Mouse (Mus musculus) embryonic facial prominence, embryonic 12.5 days (tissue): ENCODE measurements around the gene Zmym4. TPM values are rescaled to one million over a fixed set of nuclear protein-coding genes. Genes with fewer than 3 reads are reported as not detected.

ENCODE experiments used
- ATAC-seq: fragments of 200-750 bp; cut with Nextera tagmentation; 2 replicates; pipeline ENCODE4 v1.8.0; 2017; ENCODE audit not compliant: insufficient number of reproducible peaks, insufficient read depth, low FRiP score, low TSS enrichment
- H3K27ac ChIP-seq: fragments of 300-500 bp; sonication (generic); 2 replicates; pipeline ENCODE4 v1.5.1; 2016; ENCODE audit warnings: mild to moderate bottlenecking
- H3K27me3 ChIP-seq: fragments of 300-500 bp; sonication (generic); 2 replicates; pipeline ENCODE4 v1.6.1; 2016; ENCODE audit warnings: mild to moderate bottlenecking, moderate library complexity
- H3K36me3 ChIP-seq: fragments of 300-500 bp; sonication (generic); 2 replicates; pipeline ENCODE4 v1.6.1; 2016; ENCODE audit warnings: mild to moderate bottlenecking
- H3K4me1 ChIP-seq: fragments of 300-500 bp; sonication (generic); 2 replicates; pipeline ENCODE4 v1.6.1; 2016
- H3K4me2 ChIP-seq: fragments of 300-500 bp; sonication (generic); replicated peaks from 2 replicates; pipeline ENCODE4 v1.6.1; 2016; ENCODE audit warnings: mild to moderate bottlenecking, moderate library complexity
- H3K4me3 ChIP-seq: fragments of 300-500 bp; sonication (generic); 2 replicates; pipeline ENCODE4 v1.5.1; 2016; ENCODE audit warnings: mild to moderate bottlenecking
- H3K9ac ChIP-seq: fragments of 300-500 bp; sonication (generic); 2 replicates; pipeline ENCODE4 v1.6.1; 2016; ENCODE audit warnings: mild to moderate bottlenecking, moderate library complexity
- H3K9me3 ChIP-seq: fragments of 300-500 bp; sonication (generic); 2 replicates; pipeline ENCODE4 v1.6.1; 2016; ENCODE audit warnings: mild to moderate bottlenecking, moderate library complexity
- WGBS: fragments of 180-500 bp; shearing (Covaris S2); methylation state at CpG from one replicate; pipeline ENCODE4 v1.1.7; 2016; 5-methylcytosine and 5-hydroxymethylcytosine counted together
- polyA plus RNA-seq: library from polyadenylated mRNA; unstranded; fragments of >200 nt; fragmentation: Nextera tagmentation; extraction: Ambion mirVana; gene quantifications from 2 replicates; pipeline ENCODE4 v1.2.1, GENCODE M21; 2016

The Zmym4 gene
- polyA plus RNA-seq, 1 experiment from 2014 or later: 35.2 TPM

- H3K4me1 ChIP-seq: 0 out of 2 replicates have a peak, but pooled peaks cover 6% of the 10 kb centered on the region
- no peak overlapping the region for H3K9ac ChIP-seq
- WGBS: 69% methylated on average over 7 of the region's 7 CpGs
- peaks cover 25% of the 10 kb centered on the region for H3K36me3 ChIP-seq
- H3K27me3 ChIP-seq: no peaks in the 10 kb centered on the region
- no peak overlapping the region for H3K4me3 ChIP-seq
- no peak overlapping the region for H3K27ac ChIP-seq
- no peak for ATAC-seq
- no peaks in the 10 kb centered on the region for H3K9me3 ChIP-seq
- H3K4me2 ChIP-seq: no peak overlapping the region
Observed at GRCm38 (mm10) chr4:126846971-126847370, 121.0 kb downstream of the Zmym4 start.

DNA sequence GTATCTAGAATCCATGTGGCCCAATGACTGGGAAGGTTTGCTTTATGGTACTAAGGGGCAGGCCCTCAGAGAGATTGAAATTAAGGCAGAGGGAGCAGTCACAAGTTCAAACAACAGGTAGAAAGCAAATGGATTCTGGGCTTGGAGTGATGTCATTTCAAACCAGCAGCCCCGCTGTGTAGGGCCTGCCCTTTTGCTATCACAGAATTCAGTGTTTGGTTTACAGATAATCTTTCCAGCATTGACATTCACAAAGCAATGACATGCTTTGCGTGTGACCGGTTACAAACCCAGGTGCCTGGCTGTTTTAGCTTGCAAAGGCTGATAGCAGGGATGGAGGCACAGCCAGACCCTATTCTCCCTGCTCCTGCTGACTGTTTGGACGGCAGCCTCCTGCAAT lies 122.3 kb downstream of the Zmym4 start:
- no peak overlapping the region for H3K27ac ChIP-seq
- no peak for ATAC-seq
- H3K36me3 ChIP-seq: peaks cover 36% of the 10 kb centered on the region
- no peak overlapping the region for H3K9ac ChIP-seq
- no peaks in the 10 kb centered on the region for H3K27me3 ChIP-seq
- no peaks in the 10 kb centered on the region for H3K9me3 ChIP-seq
- 76% methylated on average over 4 of the region's 4 CpGs for WGBS
- no peak overlapping the region for H3K4me3 ChIP-seq
- H3K4me2 ChIP-seq: no peak overlapping the region
- H3K4me1 ChIP-seq: 0 out of 2 replicates have a peak, but pooled peaks cover 2% of the 10 kb centered on the region

- no peak overlapping the region for H3K4me3 ChIP-seq
- ATAC-seq: no peak
- H3K36me3 ChIP-seq: peaks cover 30% of the 10 kb centered on the region
- WGBS: 54% methylated on average over 3 of the region's 3 CpGs
- no peaks in the 10 kb centered on the region for H3K9me3 ChIP-seq
- no peaks in the 10 kb centered on the region for H3K27me3 ChIP-seq
- no peaks in the 10 kb centered on the region for H3K4me1 ChIP-seq
- H3K27ac ChIP-seq: no peak overlapping the region
- H3K9ac ChIP-seq: no peak overlapping the region
- H3K4me2 ChIP-seq: no peak overlapping the region
Observed at GRCm38 (mm10) chr4:126842911-126843310, 125.0 kb downstream of the Zmym4 start.

GRCm38 (mm10) chr4:126840996-126841560 lies 126.9 kb downstream of the Zmym4 start:
- no peak overlapping the region for H3K4me3 ChIP-seq
- H3K9me3 ChIP-seq: no peaks in the 10 kb centered on the region
- no peak overlapping the region for H3K9ac ChIP-seq
- H3K27ac ChIP-seq: no peak overlapping the region
- 91% methylated on average over 15 of the region's 15 CpGs for WGBS
- no peaks in the 10 kb centered on the region for H3K4me1 ChIP-seq
- no peaks in the 10 kb centered on the region for H3K27me3 ChIP-seq
- peaks cover 33% of the 10 kb centered on the region for H3K36me3 ChIP-seq
- H3K4me2 ChIP-seq: no peak overlapping the region
- no peak for ATAC-seq

DNA sequence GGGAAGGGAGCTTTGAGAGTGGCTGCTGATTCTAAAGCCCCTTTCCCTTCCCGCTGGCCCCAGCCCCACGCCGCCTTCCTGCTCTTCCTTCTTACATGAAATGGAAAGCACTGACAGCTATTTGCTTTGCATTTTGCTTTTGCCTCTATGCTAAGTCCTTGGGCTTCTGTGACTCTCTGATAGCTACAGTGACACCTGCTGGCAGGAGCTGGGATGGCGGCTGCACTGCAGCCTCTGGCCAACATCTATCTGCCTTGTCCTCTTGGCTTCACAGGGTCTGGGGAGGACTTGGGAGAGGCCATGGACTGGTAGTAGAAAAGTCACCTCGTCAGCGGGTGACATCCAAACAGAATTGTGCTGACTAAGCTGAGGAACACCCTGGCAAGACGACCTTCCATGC lies 128.1 kb downstream of the Zmym4 start:
- Histone ChIP-seq H3K4me3 (no peak overlapping the region), H3K4me2 (no peak overlapping the region), H3K9me3 (no peaks in the 10 kb centered on the region), H3K27ac (no peak overlapping the region), H3K27me3 (no peaks in the 10 kb centered on the region), H3K36me3 (peaks cover 43% of the 10 kb centered on the region), H3K4me1 (no peaks in the 10 kb centered on the region), H3K9ac (no peak overlapping the region)
- ATAC-seq: no peak
- WGBS: 18% methylated on average over 7 of the region's 7 CpGs

GRCm38 (mm10) chr4:126838799-126839198 lies 129.1 kb downstream of the Zmym4 start:
- no peak overlapping the region for H3K27ac ChIP-seq
- H3K4me3 ChIP-seq: no peak overlapping the region
- no peak for ATAC-seq
- no peak overlapping the region for H3K4me2 ChIP-seq
- WGBS: 80% methylated on average over 7 of the region's 7 CpGs
- no peaks in the 10 kb centered on the region for H3K27me3 ChIP-seq
- H3K36me3 ChIP-seq: peaks cover 44% of the 10 kb centered on the region
- H3K4me1 ChIP-seq: no peaks in the 10 kb centered on the region
- no peak overlapping the region for H3K9ac ChIP-seq
- no peaks in the 10 kb centered on the region for H3K9me3 ChIP-seq

DNA sequence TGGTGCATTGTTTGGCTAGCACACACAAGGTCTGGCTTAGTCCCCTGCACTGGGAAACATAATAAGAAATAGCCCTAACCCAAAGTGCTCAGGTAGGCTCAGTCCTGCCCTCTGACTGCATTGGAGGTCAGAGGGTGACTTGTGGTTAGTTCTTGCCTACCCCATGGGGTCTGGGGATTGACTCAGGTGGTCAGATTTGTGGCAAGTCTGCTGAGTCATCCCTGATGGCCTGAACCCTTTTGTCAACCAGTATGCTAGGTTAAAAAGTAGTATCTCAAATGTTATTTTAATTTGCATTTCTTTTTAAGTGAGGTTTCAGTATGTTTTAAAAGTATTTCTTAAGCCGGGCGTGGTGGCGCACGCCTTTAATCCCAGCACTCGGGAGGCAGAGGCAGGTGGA lies 136.8 kb downstream of the Zmym4 start:
- Histone ChIP-seq H3K9me3 (no peaks in the 10 kb centered on the region), H3K4me2 (no peak overlapping the region), H3K4me1 (no peaks in the 10 kb centered on the region), H3K4me3 (no peak overlapping the region), H3K27me3 (no peaks in the 10 kb centered on the region), H3K36me3 (peaks cover 45% of the 10 kb centered on the region), H3K27ac (no peak overlapping the region), H3K9ac (no peak overlapping the region)
- WGBS: 96% methylated on average over 5 of the region's 5 CpGs
- no peak for ATAC-seq

GRCm38 (mm10) chr4:126823917-126824316 lies 144.0 kb downstream of the Zmym4 start:
- H3K4me2 ChIP-seq: no peak overlapping the region
- H3K9ac ChIP-seq: no peak overlapping the region
- 90% methylated on average over 5 of the region's 5 CpGs for WGBS
- no peaks in the 10 kb centered on the region for H3K27me3 ChIP-seq
- H3K4me1 ChIP-seq: no peaks in the 10 kb centered on the region
- no peak overlapping the region for H3K27ac ChIP-seq
- H3K9me3 ChIP-seq: no peaks in the 10 kb centered on the region
- no peak overlapping the region for H3K4me3 ChIP-seq
- no peak for ATAC-seq
- peaks cover 18% of the 10 kb centered on the region; the same call in 1 of the 2 replicates for H3K36me3 ChIP-seq

GRCm38 (mm10) chr4:126822891-126823882 lies 144.7 kb downstream of the Zmym4 start:
- Histone ChIP-seq H3K4me3 (no peak overlapping the region), H3K9ac (no peak overlapping the region), H3K4me2 (no peak overlapping the region), H3K27me3 (no peaks in the 10 kb centered on the region), H3K4me1 (no peaks in the 10 kb centered on the region), H3K36me3 (peaks cover 14% of the 10 kb centered on the region), H3K27ac (no peak overlapping the region), H3K9me3 (no peaks in the 10 kb centered on the region)
- no peak for ATAC-seq
- 72% methylated on average over 9 of the region's 9 CpGs for WGBS

DNA sequence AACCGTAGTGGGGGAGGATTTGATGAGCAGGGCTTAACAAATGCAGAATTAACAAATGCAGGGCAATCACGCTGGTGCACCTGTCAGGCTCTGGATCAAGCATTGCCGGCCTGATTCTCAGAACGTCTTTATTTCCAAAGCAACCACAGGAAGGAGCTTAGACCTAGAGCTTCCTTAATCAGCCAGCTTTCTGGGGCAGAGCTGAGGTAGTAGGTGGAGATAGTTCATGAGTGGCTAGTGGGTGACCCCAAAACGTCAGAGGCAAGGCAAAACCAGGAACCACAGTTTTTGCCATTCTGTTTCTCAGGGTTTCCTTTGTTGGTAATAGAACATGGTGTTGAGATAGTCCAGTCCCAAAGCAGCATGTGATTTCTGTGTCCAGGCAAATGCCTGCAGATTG lies 153.1 kb downstream of the Zmym4 start:
- Histone ChIP-seq H3K9ac (no peak overlapping the region), H3K4me3 (no peak overlapping the region), H3K4me1 (peaks cover 5% of the 10 kb centered on the region; the same call in 1 of the 2 replicates), H3K9me3 (no peaks in the 10 kb centered on the region), H3K4me2 (no peak overlapping the region), H3K36me3 (peaks cover 25% of the 10 kb centered on the region), H3K27me3 (no peaks in the 10 kb centered on the region), H3K27ac (no peak overlapping the region)
- 67% methylated on average over 5 of the region's 5 CpGs for WGBS
- ATAC-seq: no peak

DNA sequence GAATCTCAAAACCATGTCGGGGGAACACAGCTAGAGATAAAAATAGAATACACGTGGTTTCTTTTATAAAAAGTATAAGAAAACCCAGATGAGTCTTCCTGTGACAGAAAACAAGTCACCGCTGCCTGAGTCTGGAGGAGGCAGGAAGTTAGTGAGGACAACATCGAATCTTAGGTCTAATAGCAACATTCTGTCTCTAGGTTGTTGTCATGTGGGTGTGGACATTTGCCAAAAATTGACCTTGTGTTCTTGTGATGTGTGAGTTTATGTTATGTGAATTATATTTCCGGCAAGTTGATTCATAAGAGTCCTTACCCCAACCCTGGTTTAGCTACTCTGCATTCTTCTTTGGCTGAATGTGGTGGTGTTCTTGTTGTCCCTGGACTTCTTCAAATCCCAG lies 154.7 kb downstream of the Zmym4 start:
- H3K9ac ChIP-seq: no peak overlapping the region
- H3K4me1 ChIP-seq: peaks cover 5% of the 10 kb centered on the region; the same call in 1 of the 2 replicates
- ATAC-seq: no peak
- no peaks in the 10 kb centered on the region for H3K27me3 ChIP-seq
- no peak overlapping the region for H3K27ac ChIP-seq
- 78% methylated on average over 5 of the region's 5 CpGs for WGBS
- no peak overlapping the region for H3K4me2 ChIP-seq
- no peak overlapping the region for H3K4me3 ChIP-seq
- H3K36me3 ChIP-seq: peaks cover 18% of the 10 kb centered on the region; the same call in 1 of the 2 replicates
- no peaks in the 10 kb centered on the region for H3K9me3 ChIP-seq
